Mouse (Mus musculus) kidney, adult 11 months (tissue): ENCODE data around the gene Egfl8.

Experiments
- DNase-seq: peaks from one replicate; pipeline ENCODE4 v3.0.0; 2022

Egfl8 gene

GRCm38 (mm10) chr17:34615871-34616270 lies at the start of gene Egfl8:
Gene Egfl8 (minus strand): TSS chr17:34615971.
- DNase-seq: no peak

GRCm38 (mm10) chr17:34664472-34664871 lies 48.7 kb upstream of the Egfl8 start:
- DNase-seq: no peak

DNA sequence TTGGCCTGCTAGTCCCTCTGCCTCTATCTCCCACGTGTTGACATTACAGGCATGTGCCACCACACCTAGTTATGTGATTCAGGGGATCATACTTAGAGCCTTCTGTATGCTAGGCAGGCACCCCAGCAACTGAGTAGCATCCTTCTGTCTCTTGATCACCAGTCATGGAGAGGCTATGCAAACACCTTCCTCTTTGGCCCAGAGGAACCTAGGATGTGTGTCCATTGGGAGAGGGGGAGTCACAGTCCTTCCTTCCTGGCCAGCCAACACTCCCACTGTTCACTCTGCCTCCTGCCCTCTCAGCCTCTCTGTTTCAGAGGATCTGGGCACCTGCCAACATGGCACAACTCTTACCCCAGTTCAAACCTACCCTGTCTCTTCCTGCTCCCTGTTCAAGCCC lies 47.8 kb upstream of the Egfl8 start:
- no peak for DNase-seq

GRCm38 (mm10) chr17:34662978-34663377 lies 47.2 kb upstream of the Egfl8 start:
- no peak for DNase-seq

DNA sequence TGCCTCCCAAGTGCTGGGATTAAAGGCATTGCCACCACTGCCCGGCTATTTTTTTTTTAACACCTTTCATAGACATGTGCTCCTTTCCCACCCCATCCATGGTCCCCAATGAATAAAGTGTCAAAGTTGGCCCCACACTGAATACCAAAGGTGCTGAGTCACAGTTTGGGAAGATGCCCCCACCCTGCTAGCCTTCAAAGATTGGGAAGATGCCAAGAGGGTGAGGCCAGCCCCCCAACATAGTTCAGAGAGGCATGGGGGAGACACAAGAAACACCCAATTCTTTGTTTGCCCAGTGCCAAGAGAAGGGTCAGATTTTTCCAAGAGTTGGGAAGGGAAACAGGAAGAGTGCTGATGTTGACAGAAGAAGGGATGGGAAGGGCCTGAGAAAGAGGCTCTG lies 46.7 kb upstream of the Egfl8 start:
- DNase-seq: no peak

DNA sequence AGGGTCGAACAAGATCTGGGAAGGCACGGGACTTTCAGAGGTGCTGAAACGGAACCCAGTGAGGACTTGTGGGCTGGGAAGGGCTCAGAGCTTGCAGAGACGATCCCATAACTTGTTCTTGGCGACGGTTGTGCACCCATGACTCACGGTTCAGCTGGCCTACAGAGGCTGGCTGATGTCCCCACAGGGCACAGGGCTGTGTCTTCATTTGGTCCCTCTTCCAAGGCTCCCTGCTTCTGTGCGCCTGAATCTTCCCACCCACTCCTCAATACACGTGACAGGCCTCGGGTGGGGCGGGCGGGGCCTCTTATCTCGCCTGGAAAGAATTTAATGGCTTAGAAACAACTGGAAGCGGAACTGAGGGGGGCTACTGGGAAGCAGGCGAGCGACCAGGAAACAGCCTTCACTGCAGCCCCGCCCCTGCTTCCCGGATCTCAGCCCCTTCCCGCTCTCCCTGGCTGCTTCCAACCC lies 45.4 kb upstream of the Egfl8 start:
- DNase-seq: peak; percentile 78

- DNase-seq: no peak
Observed at GRCm38 (mm10) chr17:34660259-34660820, 44.6 kb upstream of the Egfl8 start.

GRCm38 (mm10) chr17:34659897-34660214 lies 44.1 kb upstream of the Egfl8 start:
- no peak for DNase-seq

DNA sequence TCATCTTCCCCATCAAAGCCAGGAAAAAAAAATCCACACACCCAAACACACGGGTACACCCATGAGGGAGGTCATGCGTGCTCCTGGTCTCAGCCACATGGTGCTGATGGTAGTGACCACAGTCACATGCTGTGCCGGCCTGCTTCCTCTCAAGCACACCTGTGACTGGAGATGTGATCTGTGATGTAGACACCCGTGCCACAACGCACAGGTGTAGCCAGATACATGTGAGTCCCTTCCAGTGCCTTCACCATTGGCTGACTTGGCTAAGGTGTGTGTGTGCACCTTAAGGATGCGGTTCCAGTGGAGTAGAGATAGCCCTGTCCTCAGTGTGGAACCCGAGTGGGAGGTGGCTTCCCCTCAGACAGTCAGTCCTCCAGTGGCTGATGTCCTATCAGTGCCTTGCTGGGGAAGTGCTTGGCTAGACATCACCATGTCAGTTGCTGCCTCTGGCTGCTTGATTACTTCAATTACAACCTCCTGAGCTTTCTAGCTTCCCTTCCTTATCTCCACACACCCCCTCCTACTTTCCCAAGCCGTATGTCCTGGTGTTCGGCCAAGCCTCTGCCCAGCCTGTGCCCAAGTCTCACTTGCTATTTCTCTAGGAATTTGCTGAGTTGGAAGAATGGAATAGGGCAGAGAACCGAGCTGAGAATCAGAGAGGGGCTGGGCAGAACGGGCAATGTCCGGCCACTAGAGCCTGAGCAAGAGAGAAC lies 43.6 kb upstream of the Egfl8 start:
- peak; percentile 50 for DNase-seq

- no peak for DNase-seq
Observed at GRCm38 (mm10) chr17:34658591-34658990, 42.8 kb upstream of the Egfl8 start.

GRCm38 (mm10) chr17:34658145-34658544 lies 42.4 kb upstream of the Egfl8 start:
- no peak for DNase-seq

DNA sequence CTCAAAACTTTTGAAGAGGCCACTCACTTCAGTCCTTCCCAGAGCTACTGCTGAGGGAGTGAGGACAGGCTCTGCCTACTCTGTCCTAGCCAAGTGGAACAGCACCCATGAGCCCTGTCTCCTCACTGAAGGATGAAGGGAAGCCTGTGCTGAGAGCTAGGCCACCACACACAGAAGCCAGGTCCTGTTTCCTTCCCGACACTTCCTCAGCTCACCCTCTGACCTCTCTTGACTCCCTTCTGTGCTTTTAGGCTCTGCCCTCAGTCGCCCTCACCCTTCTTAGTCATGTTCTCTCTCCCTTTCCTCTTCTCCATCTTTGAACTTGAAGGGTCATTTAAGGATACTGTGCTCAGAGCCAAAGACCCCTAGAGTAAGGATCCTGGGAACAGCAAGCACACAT lies 41.5 kb upstream of the Egfl8 start:
- no peak for DNase-seq

GRCm38 (mm10) chr17:34656666-34657065 lies 40.9 kb upstream of the Egfl8 start:
- no peak for DNase-seq

DNA sequence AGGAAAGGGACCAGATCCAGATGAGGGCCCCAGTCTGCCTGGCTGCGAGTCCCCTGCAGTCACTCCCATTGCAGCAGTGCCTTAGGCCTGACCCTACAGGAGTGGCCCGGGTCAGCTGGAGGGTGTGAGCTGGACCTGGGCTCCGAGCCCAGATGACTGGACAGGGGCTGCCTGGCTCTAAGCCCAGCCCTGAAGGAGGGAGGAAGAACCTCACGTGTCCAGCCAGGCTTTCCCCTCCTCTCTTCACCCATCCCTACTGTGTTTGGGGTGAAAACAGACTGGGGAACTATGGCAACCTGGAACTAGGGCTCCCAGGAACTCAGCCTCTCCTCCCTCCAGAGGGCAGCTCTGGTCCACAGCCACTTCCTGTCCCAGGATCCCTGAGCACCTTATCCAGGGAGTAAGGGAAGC lies 39.8 kb upstream of the Egfl8 start:
- DNase-seq: peak; percentile 92

- peak; percentile 84 for DNase-seq
Observed at GRCm38 (mm10) chr17:34655160-34655559, 39.4 kb upstream of the Egfl8 start.

GRCm38 (mm10) chr17:34654392-34654791 lies 38.6 kb upstream of the Egfl8 start:
- DNase-seq: no peak

DNA sequence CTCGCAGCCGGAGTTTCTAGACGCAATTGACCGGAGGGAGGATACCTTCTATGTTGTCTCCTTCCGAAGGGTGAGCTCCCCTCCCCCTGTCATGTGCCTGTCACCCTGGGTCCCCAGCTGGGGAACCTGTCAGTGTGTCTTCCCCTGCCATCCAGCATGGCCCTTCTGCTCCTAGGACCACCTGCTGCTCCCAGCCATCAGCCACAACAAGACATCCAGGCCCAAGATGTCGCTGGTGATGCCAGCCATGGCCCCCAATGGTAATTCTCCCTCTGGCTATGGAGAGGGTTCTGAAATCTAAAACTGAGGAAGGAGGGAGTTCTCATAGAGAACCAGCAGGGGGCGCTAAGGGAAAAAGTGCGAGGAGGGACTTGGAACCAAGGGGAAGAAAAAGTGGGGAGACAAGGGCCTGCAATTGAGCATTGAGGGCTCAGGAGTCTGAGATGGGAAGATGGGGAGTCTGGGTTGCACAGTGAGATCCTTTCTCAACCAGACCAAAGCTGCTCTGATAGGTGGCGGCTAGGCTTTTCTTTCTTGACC lies 38.0 kb upstream of the Egfl8 start:
- no peak for DNase-seq

GRCm38 (mm10) chr17:34652985-34653384 lies 37.2 kb upstream of the Egfl8 start:
- DNase-seq: no peak

GRCm38 (mm10) chr17:34652546-34652945 lies 36.8 kb upstream of the Egfl8 start:
- no peak for DNase-seq

DNA sequence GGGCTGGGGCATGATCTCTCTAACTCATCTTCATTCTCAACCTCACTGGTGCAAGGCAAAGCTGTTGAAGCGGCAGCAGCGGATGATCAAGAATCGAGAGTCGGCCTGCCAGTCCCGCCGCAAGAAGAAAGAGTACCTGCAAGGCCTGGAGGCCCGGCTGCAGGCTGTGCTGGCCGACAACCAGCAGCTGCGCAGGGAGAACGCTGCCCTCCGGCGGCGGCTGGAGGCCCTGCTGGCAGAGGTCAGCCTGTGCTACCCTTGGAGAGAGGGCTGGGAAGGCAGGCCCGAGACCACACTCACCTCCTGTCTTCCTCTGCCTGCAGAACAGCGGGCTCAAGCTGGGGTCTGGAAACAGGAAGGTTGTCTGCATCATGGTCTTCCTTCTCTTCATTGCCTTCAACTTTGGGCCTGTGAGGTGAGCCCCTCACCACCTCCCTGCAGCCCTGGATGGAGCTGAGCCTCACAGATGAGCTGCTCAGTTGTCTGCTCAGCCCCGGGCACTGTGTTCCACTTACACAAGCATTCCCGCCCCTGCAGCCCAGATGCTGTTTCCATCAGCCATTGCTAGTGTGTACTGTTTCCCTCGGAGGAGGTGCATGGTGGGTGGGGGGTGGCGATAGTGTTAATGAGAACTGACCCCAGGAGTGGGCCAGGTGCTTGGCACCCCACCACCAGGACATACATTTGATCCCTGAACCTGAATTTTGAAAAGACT lies 35.9 kb upstream of the Egfl8 start:
- DNase-seq: no peak

GRCm38 (mm10) chr17:34650781-34651180 lies 35.0 kb upstream of the Egfl8 start:
- no peak for DNase-seq

DNA sequence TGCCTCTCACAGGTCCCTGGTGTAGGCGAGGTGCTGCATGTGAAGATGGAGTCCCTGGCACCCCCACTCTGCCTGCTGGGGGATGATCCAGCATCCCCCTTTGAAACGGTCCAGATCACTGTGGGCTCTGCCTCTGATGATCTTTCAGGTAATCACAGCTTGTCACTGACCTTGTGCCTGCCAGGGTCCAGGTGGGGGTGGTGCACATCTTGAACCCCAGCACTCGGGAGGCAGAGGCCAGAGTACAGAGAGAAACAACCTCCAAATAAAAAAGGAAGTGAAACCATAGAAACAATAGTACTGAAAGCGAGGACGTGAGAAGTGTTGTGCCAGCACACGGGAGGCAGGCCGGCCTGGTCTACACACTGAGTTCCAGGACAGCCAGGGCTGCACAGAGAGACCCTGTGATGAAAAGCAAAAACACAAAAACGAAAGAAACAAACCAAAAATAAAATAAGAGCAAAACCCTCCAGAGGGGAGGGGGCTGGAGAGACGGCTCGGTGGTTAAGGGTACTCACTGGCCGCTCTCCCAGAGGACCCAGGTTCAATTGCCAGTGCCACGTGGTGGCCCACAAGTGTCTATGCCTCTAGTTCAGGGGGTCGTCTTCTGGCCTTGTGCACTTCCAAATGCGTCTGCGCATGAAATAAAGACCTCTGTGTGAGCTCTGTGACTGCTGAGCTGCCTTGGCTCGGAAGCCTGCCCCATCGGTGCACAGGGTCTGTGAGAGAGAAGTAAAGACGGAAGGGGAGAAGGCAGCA lies 33.5 kb upstream of the Egfl8 start:
- no peak for DNase-seq
